Mouse (Mus musculus): Measurements from ENCODE around the gene Hk2. TPM values are rescaled to one million over a fixed set of nuclear protein-coding genes. Genes with fewer than 3 reads are reported as not detected.

Hk2 gene
- polyA plus RNA-seq, 1 experiment: 21.9 TPM

DNA sequence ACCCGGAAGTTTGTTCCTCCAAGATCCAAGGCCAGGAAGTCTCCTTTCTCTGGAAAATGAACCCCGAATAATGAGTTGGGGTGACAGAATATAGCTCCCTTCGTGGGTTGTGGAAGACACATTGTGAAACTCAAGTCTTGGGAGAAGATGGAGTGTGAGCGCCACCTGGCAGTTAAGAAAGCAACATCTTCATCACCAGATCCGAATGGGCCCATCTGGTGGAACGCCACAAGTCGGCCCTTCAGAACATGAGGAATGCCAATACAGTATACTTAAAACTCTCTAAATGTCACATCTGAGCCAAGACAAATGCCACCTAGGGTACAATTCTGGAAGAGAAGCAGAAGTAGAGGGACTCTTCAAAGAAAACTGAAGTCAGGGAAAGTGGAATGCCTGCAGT is 38.9 kb downstream of the Hk2 start:
- H3K27ac ChIP-seq (ENCODE audit: insufficient read depth, low read depth, low read length): no peak overlapping the region
- no peak overlapping the region for H3K4me3 ChIP-seq (ENCODE audit: insufficient read depth, low read length)
- peaks cover under 1% of the 10 kb centered on the region for H3K4me1 ChIP-seq (ENCODE audit: control insufficient read depth, insufficient read depth, low read length)
- TF ChIP-seq CTCF (IDR thresholded peaks at IDR 0.05; ENCODE audit: low read depth, low read length) (no peak), POLR2A (IDR thresholded peaks at IDR 0.05; ENCODE audit: borderline replicate concordance, low read depth, low read length) (no peak)

DNA sequence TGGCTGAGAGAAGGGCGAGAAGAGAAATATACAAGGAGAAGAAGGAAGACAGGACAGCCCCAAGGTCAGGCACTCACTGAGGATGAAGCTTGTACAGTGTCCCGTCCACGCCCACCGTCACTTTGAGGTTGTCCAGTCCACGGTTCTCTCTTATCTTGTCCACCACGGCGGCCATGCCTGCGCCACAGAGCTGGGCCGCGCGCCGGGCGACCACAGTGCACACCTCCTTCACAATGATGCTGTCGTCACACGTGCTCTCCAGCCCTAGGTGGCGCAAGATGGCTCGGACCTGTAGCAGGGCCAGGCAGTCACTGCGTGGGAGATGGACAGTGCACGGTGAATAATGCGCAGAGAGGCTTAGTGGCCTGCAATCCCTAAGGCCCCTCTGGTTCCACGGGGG is 45.6 kb downstream of the Hk2 start:
- Histone ChIP-seq H3K4me3 (ENCODE audit: insufficient read depth, low read length) (no peak overlapping the region), H3K27ac (ENCODE audit: insufficient read depth, low read depth, low read length) (no peak overlapping the region)
- TF ChIP-seq POLR2A (IDR thresholded peaks at IDR 0.05; ENCODE audit: borderline replicate concordance, low read depth, low read length) (no peak), CTCF (IDR thresholded peaks at IDR 0.05; ENCODE audit: low read depth, low read length) (no peak)

DNA sequence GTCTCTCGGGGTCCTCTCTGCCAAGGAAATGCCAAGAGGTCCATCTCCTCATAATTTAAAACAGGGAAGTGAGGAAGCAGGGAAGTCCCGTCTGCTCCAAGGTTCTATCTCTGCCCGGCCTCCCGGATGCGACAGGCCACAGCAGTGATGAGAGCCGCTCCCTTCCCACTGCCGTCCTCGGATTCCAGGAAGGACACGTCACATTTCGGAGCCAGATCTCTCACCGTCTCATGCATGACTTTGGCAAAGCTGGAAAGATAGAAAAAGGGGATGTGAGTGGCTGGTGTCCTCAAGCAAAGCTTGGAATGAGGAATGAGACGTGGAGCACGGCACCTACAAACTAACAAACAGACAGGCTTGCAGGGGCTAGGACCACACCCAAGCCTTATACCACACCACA is 47.0 kb downstream of the Hk2 start:
- Histone ChIP-seq H3K4me1 (ENCODE audit: control insufficient read depth, insufficient read depth, low read length) (no peaks in the 10 kb centered on the region), H3K27ac (ENCODE audit: insufficient read depth, low read depth, low read length) (no peak overlapping the region), H3K4me3 (ENCODE audit: insufficient read depth, low read length) (no peak overlapping the region)
- TF ChIP-seq CTCF (IDR thresholded peaks at IDR 0.05; ENCODE audit: low read depth, low read length) (no peak), POLR2A (IDR thresholded peaks at IDR 0.05; ENCODE audit: borderline replicate concordance, low read depth, low read length) (no peak)

More for the DNA sequence above, 45.6 kb downstream of the Hk2 start:
- no peaks in the 10 kb centered on the region for H3K4me1 ChIP-seq (ENCODE audit: control insufficient read depth, insufficient read depth, low read length)

DNA sequence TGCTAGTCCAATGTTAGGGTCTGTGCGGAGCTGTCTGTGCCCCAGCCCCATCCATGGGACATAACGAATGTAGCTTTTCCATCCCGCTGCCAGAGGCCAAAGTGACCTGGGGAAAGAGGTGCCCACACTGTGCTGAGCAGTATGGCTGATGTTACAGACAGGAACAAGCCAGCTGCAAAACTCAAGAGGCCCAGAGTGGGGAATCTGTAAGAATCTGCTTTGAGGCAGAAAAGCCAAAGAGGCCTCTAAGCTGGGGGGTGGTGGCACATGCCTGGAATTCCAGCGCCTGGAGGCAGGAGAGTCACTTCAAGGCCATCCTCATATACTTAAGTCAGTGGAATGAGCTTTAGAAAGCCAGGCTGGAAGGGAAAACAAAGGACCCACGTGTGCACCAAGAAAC is 50.9 kb downstream of the Hk2 start:
- TF ChIP-seq POLR2A (IDR thresholded peaks at IDR 0.05; ENCODE audit: borderline replicate concordance, low read depth, low read length) (no peak), CTCF (IDR thresholded peaks at IDR 0.05; ENCODE audit: low read depth, low read length) (no peak)
- no peaks in the 10 kb centered on the region for H3K4me1 ChIP-seq (ENCODE audit: control insufficient read depth, insufficient read depth, low read length)
- no peak overlapping the region for H3K27ac ChIP-seq (ENCODE audit: insufficient read depth, low read depth, low read length)
- H3K4me3 ChIP-seq (ENCODE audit: insufficient read depth, low read length): no peak overlapping the region

DNA sequence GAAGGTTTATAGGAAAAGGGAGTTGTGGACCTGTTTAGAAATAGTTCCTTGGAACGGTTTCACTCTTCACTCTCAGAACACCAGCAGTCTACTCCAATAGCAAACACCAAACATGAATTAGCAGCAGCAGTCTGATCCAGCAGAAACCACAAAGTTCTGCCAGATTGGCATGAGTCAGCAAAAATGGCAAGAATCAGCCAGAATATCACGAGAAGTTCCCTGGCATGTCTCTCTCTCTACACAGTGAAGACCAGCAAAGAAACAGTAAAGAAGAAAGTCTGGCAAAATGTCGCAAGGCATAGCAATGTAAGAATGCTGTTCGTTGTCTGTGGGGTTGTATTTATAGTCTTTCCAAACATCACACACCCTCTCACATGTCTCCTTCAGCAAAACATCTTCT is 58.1 kb downstream of the Hk2 start:
- peak overlapping the region; percentile 80 for H3K27ac ChIP-seq (ENCODE audit: insufficient read depth, low read depth, low read length)
- H3K4me1 ChIP-seq (ENCODE audit: control insufficient read depth, insufficient read depth, low read length): peaks cover 21% of the 10 kb centered on the region
- H3K4me3 ChIP-seq (ENCODE audit: insufficient read depth, low read length): no peak overlapping the region
- no peak for TF ChIP-seq POLR2A (IDR thresholded peaks at IDR 0.05; ENCODE audit: borderline replicate concordance, low read depth, low read length)
- TF ChIP-seq CTCF (IDR thresholded peaks at IDR 0.05; ENCODE audit: low read depth, low read length): no peak

DNA sequence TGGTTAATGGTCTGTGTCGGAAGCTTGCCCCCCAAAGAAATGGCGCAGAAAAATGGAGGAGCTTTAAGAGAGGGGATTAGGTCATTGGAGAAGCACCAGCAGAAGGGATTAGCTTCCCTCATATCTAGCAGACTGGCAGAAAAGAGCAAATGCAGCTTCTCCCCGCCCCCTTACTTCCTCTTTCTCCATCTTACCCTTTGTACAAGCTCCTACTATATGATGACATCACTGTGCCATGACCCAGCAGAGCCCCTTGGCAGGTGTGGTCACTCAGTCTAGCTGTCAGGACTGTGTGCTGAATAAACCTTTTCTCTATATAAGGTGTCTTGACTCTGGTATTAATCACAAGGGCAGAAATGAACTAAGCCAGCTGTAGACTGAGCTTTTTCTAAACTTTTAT is 58.6 kb downstream of the Hk2 start:
- Histone ChIP-seq H3K27ac (ENCODE audit: insufficient read depth, low read depth, low read length) (peak overlapping the region; percentile 80), H3K4me3 (ENCODE audit: insufficient read depth, low read length) (no peak overlapping the region), H3K4me1 (ENCODE audit: control insufficient read depth, insufficient read depth, low read length) (peaks cover 21% of the 10 kb centered on the region)
- no peak for TF ChIP-seq POLR2A (IDR thresholded peaks at IDR 0.05; ENCODE audit: borderline replicate concordance, low read depth, low read length)
- no peak for TF ChIP-seq CTCF (IDR thresholded peaks at IDR 0.05; ENCODE audit: low read depth, low read length)

DNA sequence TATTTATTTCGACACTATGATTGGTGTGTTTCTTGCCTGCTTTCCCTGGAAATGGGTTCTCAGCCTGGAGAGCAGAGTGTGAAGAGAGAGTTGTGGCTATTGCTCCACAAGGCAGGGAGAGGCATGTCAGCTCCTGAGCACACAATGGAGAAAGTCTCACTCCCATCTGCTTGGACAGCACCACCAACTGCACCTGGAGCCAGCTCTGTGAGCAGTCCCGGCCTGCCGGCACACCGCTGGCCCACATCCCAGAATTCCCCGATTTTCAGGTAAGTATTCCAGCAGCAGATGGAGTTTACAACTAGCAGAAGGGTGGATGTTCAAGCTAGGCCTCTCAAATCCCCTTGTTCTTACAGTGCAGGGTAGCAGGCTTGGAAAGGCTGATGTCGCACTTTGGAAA is 59.0 kb downstream of the Hk2 start:
- H3K27ac ChIP-seq (ENCODE audit: insufficient read depth, low read depth, low read length): peak overlapping the region; percentile 80
- peaks cover 21% of the 10 kb centered on the region for H3K4me1 ChIP-seq (ENCODE audit: control insufficient read depth, insufficient read depth, low read length)
- H3K4me3 ChIP-seq (ENCODE audit: insufficient read depth, low read length): no peak overlapping the region
- no peak for TF ChIP-seq CTCF (IDR thresholded peaks at IDR 0.05; ENCODE audit: low read depth, low read length)
- TF ChIP-seq POLR2A (IDR thresholded peaks at IDR 0.05; ENCODE audit: borderline replicate concordance, low read depth, low read length): no peak

DNA sequence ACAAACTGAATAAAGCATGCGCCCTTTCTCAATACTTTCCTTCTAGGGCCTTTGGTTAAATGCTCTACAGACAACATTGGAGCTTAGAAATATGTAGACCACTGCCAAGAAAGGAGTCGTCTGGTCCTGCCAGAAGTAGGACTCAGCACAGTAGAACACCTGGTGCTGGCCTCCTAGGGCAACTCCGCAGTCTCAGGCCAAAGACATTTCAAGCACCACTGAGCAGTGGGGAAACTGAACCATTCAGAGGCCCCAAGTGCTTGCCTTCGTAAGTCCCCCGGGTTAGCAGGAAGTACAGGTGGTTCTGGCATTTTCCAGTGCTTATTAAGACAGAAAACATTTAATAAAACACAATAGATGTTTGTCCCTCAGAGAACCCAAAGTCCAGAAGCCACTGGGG is 59.4 kb downstream of the Hk2 start:
- Histone ChIP-seq H3K4me1 (ENCODE audit: control insufficient read depth, insufficient read depth, low read length) (peaks cover 21% of the 10 kb centered on the region), H3K4me3 (ENCODE audit: insufficient read depth, low read length) (no peak overlapping the region), H3K27ac (ENCODE audit: insufficient read depth, low read depth, low read length) (peak overlapping the region; percentile 80)
- TF ChIP-seq POLR2A (IDR thresholded peaks at IDR 0.05; ENCODE audit: borderline replicate concordance, low read depth, low read length): no peak

DNA sequence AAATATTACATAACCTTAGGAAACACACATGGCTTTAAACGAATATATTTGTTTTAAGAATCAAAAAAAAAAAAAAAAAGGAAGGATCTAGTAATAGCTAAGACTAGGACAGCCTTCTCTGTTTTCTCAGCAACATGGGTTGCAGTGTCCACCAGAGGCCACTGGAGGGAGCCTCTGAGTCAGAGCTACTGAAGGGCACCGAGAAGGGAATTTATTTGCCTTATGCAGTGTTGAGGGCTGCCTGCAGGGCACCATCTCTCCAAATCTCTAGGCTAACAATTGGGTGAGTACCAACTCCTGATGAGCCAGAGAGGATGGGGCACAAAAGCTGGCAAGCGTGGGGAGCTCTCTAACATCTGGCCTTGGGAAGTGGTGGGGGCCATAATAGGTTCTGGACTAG is 60.0 kb downstream of the Hk2 start:
- no peak overlapping the region for H3K4me3 ChIP-seq (ENCODE audit: insufficient read depth, low read length)
- peaks cover 21% of the 10 kb centered on the region for H3K4me1 ChIP-seq (ENCODE audit: control insufficient read depth, insufficient read depth, low read length)
- H3K27ac ChIP-seq (ENCODE audit: insufficient read depth, low read depth, low read length): no peak overlapping the region
- TF ChIP-seq CTCF (IDR thresholded peaks at IDR 0.05; ENCODE audit: low read depth, low read length): peak; percentile 93
- no peak for TF ChIP-seq POLR2A (IDR thresholded peaks at IDR 0.05; ENCODE audit: borderline replicate concordance, low read depth, low read length)

DNA sequence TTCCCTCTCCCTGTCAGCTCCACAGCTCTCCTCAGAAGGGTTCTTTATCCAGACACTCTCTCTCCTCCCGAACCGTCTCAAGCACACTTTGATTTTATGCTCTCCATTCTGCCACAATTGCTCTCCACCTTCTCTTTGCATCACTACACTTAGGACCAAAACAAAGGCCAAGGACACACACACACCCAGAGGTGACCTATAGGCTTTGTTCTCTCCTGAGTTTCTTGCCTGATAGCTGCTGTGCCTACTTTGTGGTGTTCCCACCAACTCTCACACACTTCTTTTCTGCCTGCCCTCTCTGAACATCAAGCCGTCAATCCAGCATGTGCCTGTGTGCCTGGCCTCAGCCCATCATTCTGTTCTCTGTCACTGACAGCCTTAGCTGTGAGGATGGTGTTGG is 66.5 kb downstream of the Hk2 start:
- Histone ChIP-seq H3K4me3 (ENCODE audit: insufficient read depth, low read length) (no peak overlapping the region), H3K4me1 (ENCODE audit: control insufficient read depth, insufficient read depth, low read length) (no peaks in the 10 kb centered on the region), H3K27ac (ENCODE audit: insufficient read depth, low read depth, low read length) (no peak overlapping the region)
- TF ChIP-seq POLR2A (IDR thresholded peaks at IDR 0.05; ENCODE audit: borderline replicate concordance, low read depth, low read length) (no peak), CTCF (IDR thresholded peaks at IDR 0.05; ENCODE audit: low read depth, low read length) (no peak)

DNA sequence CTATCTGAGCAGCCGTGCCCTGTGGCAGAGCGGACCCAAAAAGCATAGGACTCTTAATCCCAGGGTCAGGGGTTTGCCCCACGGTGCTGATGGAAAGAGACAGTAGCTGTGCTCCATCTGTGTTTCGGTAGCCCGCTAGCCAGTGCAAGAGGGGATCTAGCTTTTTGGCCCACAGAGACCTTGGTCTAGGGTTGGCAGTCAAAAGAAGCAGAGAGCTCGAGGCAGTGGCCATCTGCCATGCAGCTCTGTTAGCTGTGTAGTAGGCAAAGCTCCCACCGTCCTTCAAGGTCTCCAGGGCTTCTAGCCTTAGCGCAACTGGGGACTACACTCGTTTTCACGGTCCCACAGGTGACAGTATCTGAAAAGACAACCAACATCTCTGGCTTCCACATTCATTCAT is 67.0 kb downstream of the Hk2 start:
- H3K4me3 ChIP-seq (ENCODE audit: insufficient read depth, low read length): no peak overlapping the region
- no peak overlapping the region for H3K27ac ChIP-seq (ENCODE audit: insufficient read depth, low read depth, low read length)
- TF ChIP-seq POLR2A (IDR thresholded peaks at IDR 0.05; ENCODE audit: borderline replicate concordance, low read depth, low read length): no peak
- no peak for TF ChIP-seq CTCF (IDR thresholded peaks at IDR 0.05; ENCODE audit: low read depth, low read length)
- no peaks in the 10 kb centered on the region for H3K4me1 ChIP-seq (ENCODE audit: control insufficient read depth, insufficient read depth, low read length)

Data from bone marrow macrophage, adult 2 months (primary cell).